Mouse (Mus musculus): ENCODE results near the gene Cdkn1b. TPM values are rescaled to one million over a fixed set of nuclear protein-coding genes. Genes with fewer than 3 reads are reported as not detected.
A peak's percentile ranks its signal among the peaks of the same experiment; 100 is the strongest.

Gene Cdkn1b
- polyA plus RNA-seq, 1 experiment from 2014 or later: 15.9 TPM

- Histone ChIP-seq H3K4me1 (peaks cover 7% of the 10 kb centered on the region), H3K9me3 (replicated peaks) (no peaks in the 10 kb centered on the region), H3K27me3 (0 out of 2 replicates have a peak, but pooled peaks cover 2% of the 10 kb centered on the region), H3K4me3 (replicated peaks) (peak overlapping the region; percentile 23; the same call in 1 of the 2 replicates), H3K27ac (no peak overlapping the region), H3K4me2 (peak overlapping the region; percentile 44), H3K9ac (no peak overlapping the region), H3K36me3 (peaks cover 2% of the 10 kb centered on the region; the same call in 1 of the 2 replicates)
- WGBS: 42% methylated on average over 5 of the region's 5 CpGs
- no peak for ATAC-seq (replicated peaks; ENCODE audit: low FRiP score)
Observed at GRCm38 (mm10) chr6:134887008-134887407, 33.2 kb upstream of the Cdkn1b start.

- Histone ChIP-seq H3K4me2 (peak overlapping the region; percentile 44), H3K9ac (no peak overlapping the region), H3K36me3 (no peaks in the 10 kb centered on the region), H3K4me1 (peaks cover 7% of the 10 kb centered on the region), H3K4me3 (replicated peaks) (peak overlapping the region; percentile 23), H3K27ac (no peak overlapping the region), H3K9me3 (replicated peaks) (no peaks in the 10 kb centered on the region), H3K27me3 (0 out of 2 replicates have a peak, but pooled peaks cover 2% of the 10 kb centered on the region)
- WGBS: 4% methylated on average over 10 of the region's 10 CpGs
- no peak; the same call in 1 of the 2 replicates for ATAC-seq (replicated peaks; ENCODE audit: low FRiP score)
Observed at GRCm38 (mm10) chr6:134887711-134888449, 32.3 kb upstream of the Cdkn1b start.

DNA sequence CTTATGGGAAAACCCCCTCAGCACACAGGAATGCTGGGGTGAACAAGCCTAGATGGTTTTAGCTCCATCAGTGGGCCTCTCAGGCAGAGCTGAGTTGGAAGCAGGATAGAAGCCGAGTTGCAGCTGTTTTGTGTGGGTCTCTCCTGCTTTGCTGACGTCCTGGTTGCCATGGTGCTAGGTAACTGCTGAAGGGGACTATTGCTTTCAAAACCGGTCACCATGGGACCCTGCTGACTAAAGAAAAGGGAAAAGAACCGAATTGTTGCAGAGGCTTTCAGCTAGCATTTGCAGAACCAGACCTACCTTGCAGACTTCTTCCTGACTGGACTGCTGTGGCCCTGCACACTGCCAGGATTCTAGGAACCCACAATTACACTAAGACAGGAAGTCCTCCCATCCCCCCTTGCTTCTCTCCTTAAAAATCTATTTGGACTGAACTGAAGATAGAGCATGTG is 31.6 kb upstream of the Cdkn1b start:
- Histone ChIP-seq H3K27me3 (0 out of 2 replicates have a peak, but pooled peaks cover 2% of the 10 kb centered on the region), H3K4me1 (peaks cover 7% of the 10 kb centered on the region), H3K4me3 (replicated peaks) (no peak overlapping the region), H3K36me3 (no peaks in the 10 kb centered on the region), H3K9ac (no peak overlapping the region), H3K9me3 (replicated peaks) (no peaks in the 10 kb centered on the region), H3K4me2 (no peak overlapping the region), H3K27ac (no peak overlapping the region)
- WGBS: 4% methylated on average over 4 of the region's 4 CpGs
- no peak for ATAC-seq (replicated peaks; ENCODE audit: low FRiP score)

DNA sequence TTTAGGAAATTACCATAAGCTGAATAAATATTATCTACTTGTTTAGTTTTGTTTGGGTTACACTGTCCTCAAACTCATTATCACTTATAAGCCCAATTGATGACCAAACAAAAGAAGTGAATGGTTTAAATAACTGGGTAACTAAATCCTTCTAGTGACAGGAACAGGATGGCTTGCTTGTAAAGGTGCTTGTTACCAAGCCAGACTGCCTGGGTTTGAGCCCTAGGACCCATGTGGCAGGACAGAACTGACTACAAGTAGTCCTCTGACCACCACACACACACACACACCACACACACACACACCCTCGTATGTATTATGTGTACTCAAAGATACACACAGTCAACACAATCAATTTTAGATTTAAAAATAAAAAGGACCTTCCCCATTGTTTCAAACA is 30.4 kb upstream of the Cdkn1b start:
- 87% methylated on average over 1 of the region's 1 CpGs for WGBS
- Histone ChIP-seq H3K36me3 (no peaks in the 10 kb centered on the region), H3K4me2 (no peak overlapping the region), H3K4me1 (peaks cover 7% of the 10 kb centered on the region), H3K27ac (no peak overlapping the region), H3K9ac (no peak overlapping the region), H3K27me3 (0 out of 2 replicates have a peak, but pooled peaks cover 2% of the 10 kb centered on the region), H3K4me3 (replicated peaks) (no peak overlapping the region), H3K9me3 (replicated peaks) (no peaks in the 10 kb centered on the region)
- ATAC-seq (replicated peaks; ENCODE audit: low FRiP score): no peak

- Histone ChIP-seq H3K4me2 (no peak overlapping the region), H3K27ac (no peak overlapping the region), H3K4me1 (peaks cover 7% of the 10 kb centered on the region), H3K27me3 (0 out of 2 replicates have a peak, but pooled peaks cover 2% of the 10 kb centered on the region), H3K9me3 (replicated peaks) (no peaks in the 10 kb centered on the region), H3K9ac (no peak overlapping the region), H3K4me3 (replicated peaks) (no peak overlapping the region), H3K36me3 (0 out of 2 replicates have a peak, but pooled peaks cover 3% of the 10 kb centered on the region)
- 77% methylated on average over 7 of the region's 7 CpGs for WGBS
- no peak for ATAC-seq (replicated peaks; ENCODE audit: low FRiP score)
Observed at GRCm38 (mm10) chr6:134890436-134890835, 29.8 kb upstream of the Cdkn1b start.

GRCm38 (mm10) chr6:134896570-134897436 is 23.4 kb upstream of the Cdkn1b start:
- no peak for ATAC-seq (replicated peaks; ENCODE audit: low FRiP score)
- H3K36me3 ChIP-seq: 0 out of 2 replicates have a peak, but pooled peaks cover 3% of the 10 kb centered on the region
- H3K27ac ChIP-seq: peak overlapping the region; percentile 100
- H3K9ac ChIP-seq: peak overlapping the region; percentile 70
- 51% methylated on average over 15 of the region's 15 CpGs for WGBS
- H3K4me2 ChIP-seq: peak overlapping the region; percentile 83
- H3K4me3 ChIP-seq (replicated peaks): peak overlapping the region; percentile 70
- peaks cover 10% of the 10 kb centered on the region for H3K4me1 ChIP-seq
- H3K9me3 ChIP-seq (replicated peaks): no peaks in the 10 kb centered on the region
- no peaks in the 10 kb centered on the region for H3K27me3 ChIP-seq

DNA sequence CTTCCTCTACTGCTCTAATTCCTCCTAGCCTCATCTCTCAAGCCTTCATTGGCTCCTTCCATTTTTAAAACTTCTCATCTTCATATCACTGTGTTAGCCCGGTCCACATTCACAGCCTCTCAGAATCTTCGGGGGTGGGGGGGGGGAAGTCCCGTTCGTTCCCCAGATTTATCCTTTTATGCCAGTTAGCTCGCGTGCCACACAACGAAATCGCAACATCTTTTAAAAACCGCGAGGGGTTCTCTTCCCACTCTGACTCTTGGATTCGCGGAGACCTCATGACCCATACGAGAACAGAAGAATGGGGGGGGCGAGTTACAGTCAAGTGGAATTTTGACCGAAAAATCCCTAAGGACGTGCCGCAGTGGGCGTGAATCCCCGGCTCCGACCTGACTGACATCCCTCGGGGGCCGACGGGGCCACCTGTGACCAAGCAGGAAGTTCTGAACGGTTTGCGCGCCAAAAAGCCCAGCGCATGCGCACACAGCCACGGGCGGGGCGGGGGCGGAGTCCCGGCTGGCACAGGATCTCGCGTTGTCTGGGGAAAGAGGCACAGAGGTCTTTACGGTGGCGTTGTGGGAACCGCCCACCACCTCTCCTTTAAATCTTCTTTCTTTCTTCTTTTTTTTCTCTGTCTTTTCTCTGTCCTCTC is 22.6 kb upstream of the Cdkn1b start:
- H3K4me2 ChIP-seq: peak overlapping the region; percentile 83
- no peaks in the 10 kb centered on the region for H3K27me3 ChIP-seq
- peaks cover 10% of the 10 kb centered on the region for H3K4me1 ChIP-seq
- under 1% methylated on average over 38 of the region's 38 CpGs for WGBS
- no peaks in the 10 kb centered on the region for H3K9me3 ChIP-seq (replicated peaks)
- peak; percentile 94 for ATAC-seq (replicated peaks; ENCODE audit: low FRiP score)
- H3K9ac ChIP-seq: peak overlapping the region; percentile 70
- peak overlapping the region; percentile 100 for H3K27ac ChIP-seq
- 0 out of 2 replicates have a peak, but pooled peaks cover 3% of the 10 kb centered on the region for H3K36me3 ChIP-seq
- H3K4me3 ChIP-seq (replicated peaks): peak overlapping the region; percentile 70

DNA sequence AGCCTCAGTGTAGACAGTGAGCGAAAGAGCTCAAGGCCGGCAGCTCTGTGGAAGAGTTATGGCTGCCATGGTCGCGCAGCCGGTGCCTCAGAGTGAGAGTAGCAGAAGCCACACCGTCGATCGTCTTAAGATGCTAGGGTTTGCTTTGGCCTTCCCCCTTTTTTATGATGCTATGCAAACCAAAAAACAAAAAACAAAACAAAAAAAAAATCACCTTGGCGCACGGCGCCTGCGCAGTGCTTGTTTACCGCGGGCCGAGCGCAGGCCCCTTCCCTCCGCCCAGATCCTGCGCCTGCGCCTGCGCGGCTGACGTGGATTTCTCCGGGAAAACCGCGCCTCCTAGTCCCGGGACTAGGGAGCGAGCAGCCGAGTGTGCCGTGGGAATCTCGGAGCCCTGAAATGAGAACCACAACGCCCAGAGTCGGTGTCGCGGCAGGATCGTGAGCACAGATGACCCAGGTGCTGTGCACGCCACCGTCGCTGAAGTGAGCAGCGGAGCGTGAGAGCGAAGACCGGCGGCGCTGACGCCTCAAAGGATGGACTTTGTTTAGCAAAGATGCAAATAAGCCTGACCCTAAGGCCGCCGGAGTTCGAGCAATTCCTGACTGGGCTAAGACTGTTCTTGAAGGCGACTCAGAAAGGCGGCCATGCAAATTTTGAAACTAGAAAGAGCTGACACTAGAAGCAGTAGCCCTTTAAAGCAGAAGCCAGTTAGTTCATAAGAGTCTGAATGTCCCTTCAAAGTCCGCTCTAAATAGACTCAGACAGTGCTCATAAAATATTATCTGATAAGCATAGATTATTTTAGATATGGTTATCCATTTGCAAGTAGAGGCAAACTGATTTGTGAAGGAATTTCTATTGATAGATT is 21.9 kb upstream of the Cdkn1b start, which contains the start of gene Gpr19:
Gene Gpr19, minus strand, starts transcription at position 484 of the 871 bp plus-strand sequence.
- under 1% methylated on average over 51 of the region's 51 CpGs for WGBS
- Histone ChIP-seq H3K27me3 (no peaks in the 10 kb centered on the region), H3K4me3 (replicated peaks) (peak within 1 kb of the TSS; percentile 70), H3K4me1 (peaks cover 10% of the 10 kb centered on the region), H3K9ac (peak within 1 kb of the TSS; percentile 70), H3K27ac (peak within 1 kb of the TSS; percentile 100), H3K36me3 (0 out of 2 replicates have a peak, but pooled peaks cover 3% of the 10 kb centered on the region), H3K4me2 (peak within 1 kb of the TSS; percentile 83), H3K9me3 (replicated peaks) (no peaks in the 10 kb centered on the region)
- ATAC-seq (replicated peaks; ENCODE audit: low FRiP score): peak; percentile 94

- no peak overlapping the region for H3K27ac ChIP-seq
- H3K36me3 ChIP-seq: no peaks in the 10 kb centered on the region
- H3K4me3 ChIP-seq (replicated peaks): no peak overlapping the region
- WGBS: 81% methylated on average over 4 of the region's 4 CpGs
- no peak for ATAC-seq (replicated peaks; ENCODE audit: low FRiP score)
- H3K27me3 ChIP-seq: no peaks in the 10 kb centered on the region
- no peak overlapping the region for H3K9ac ChIP-seq
- H3K4me1 ChIP-seq: peaks cover 3% of the 10 kb centered on the region; the same call in 1 of the 2 replicates
- H3K4me2 ChIP-seq: no peak overlapping the region
- no peaks in the 10 kb centered on the region for H3K9me3 ChIP-seq (replicated peaks)
Observed at GRCm38 (mm10) chr6:134903368-134903767, 16.8 kb upstream of the Cdkn1b start.

DNA sequence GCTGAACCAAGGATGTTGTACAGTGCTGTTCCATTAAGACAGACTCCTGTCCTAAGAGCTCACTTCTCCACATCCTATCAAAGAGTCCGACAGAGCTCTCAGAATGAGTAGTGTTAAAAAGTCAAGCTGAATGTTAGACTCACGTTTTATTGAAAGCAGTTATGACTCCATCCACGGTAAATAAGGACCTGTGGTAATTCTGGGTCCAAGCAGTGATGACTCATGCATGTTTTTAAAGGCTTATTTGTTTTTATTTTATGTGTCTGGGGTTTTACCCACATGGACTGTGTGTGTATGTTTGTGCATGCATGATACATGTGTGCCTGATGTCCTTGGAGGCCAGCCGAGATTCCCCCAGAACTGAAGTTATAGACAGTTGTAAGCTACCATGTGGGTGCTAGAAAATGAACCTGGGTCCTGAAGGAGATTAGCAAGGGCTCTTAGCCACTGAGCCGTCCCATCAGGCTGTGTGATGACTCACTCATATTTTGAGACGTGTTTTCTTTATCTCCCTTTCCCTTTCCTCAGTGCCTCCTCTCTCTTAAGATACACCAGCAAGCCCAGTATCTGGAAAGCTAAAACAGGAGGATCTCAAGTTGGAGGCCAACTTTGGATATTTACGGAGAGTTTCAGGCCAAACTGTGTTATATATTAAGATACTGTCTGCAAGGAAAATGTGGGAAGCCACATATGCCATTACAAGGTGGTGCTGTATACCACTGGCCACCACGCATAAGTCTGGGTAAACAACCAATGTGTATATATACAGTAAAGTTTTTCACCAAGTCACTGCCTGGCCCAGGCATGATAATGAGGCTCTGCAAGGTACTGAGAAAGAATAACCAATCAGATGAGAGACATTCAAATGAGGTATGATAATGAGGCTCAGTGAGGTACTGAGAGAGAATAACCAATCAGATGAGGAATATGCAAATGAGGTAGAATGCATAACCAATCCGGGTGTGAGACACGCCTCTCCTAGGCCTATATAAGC is 16.0 kb upstream of the Cdkn1b start:
- no peak overlapping the region for H3K4me3 ChIP-seq (replicated peaks)
- no peaks in the 10 kb centered on the region for H3K9me3 ChIP-seq (replicated peaks)
- H3K36me3 ChIP-seq: no peaks in the 10 kb centered on the region
- WGBS: 90% methylated on average over 10 of the region's 10 CpGs
- no peak for ATAC-seq (replicated peaks; ENCODE audit: low FRiP score)
- H3K4me1 ChIP-seq: peaks cover 2% of the 10 kb centered on the region; the same call in 1 of the 2 replicates
- H3K27me3 ChIP-seq: no peaks in the 10 kb centered on the region
- H3K9ac ChIP-seq: no peak overlapping the region
- no peak overlapping the region for H3K4me2 ChIP-seq
- H3K27ac ChIP-seq: no peak overlapping the region
